Mouse (Mus musculus) kidney, adult 8-10 months (tissue): ENCODE data around the gene Qpctl.
A peak's percentile ranks its signal among the peaks of the same experiment; 100 is the strongest.

Experiments
- DNase-seq, 2 experiments: peaks; one replicate each; pipeline ENCODE4 v3.0.0; 2022

Gene Qpctl

GRCm38 (mm10) chr7:19148875-19149541 lies at the start of gene Qpctl:
Qpctl (minus strand) TSS chr7:19149291.
- peak; percentile 99 to 100 for DNase-seq

- peak in 1 of 2 experiments; percentile 36 for DNase-seq
Observed at GRCm38 (mm10) chr7:19197985-19198384, 48.9 kb upstream of the Qpctl start.

GRCm38 (mm10) chr7:19196676-19197075 lies 47.6 kb upstream of the Qpctl start:
- DNase-seq, result peak in 1 of 2 experiments; percentile 54

- DNase-seq, result no peak
Observed at GRCm38 (mm10) chr7:19194676-19195075, 45.6 kb upstream of the Qpctl start.

GRCm38 (mm10) chr7:19184758-19185157 lies 35.7 kb upstream of the Qpctl start:
- peak in 1 of 2 experiments; percentile 26 for DNase-seq

- no peak for DNase-seq
Observed at GRCm38 (mm10) chr7:19184250-19184649, 35.2 kb upstream of the Qpctl start.

GRCm38 (mm10) chr7:19180862-19181429 lies 31.9 kb upstream of the Qpctl start:
- peak in 1 of 2 experiments; percentile 35 for DNase-seq

GRCm38 (mm10) chr7:19179936-19180335 lies 30.8 kb upstream of the Qpctl start:
- DNase-seq, result no peak

- DNase-seq, result peak; percentile 50 to 63
Observed at GRCm38 (mm10) chr7:19179173-19179572, 30.1 kb upstream of the Qpctl start.

- DNase-seq, result peak; percentile 45 to 80
Observed at GRCm38 (mm10) chr7:19178443-19179092, 29.5 kb upstream of the Qpctl start.

GRCm38 (mm10) chr7:19178035-19178434 lies 28.9 kb upstream of the Qpctl start:
- DNase-seq, result no peak

GRCm38 (mm10) chr7:19177216-19177615 lies 28.1 kb upstream of the Qpctl start:
- DNase-seq, result no peak

- no peak for DNase-seq
Observed at GRCm38 (mm10) chr7:19176516-19176947, 27.4 kb upstream of the Qpctl start.

GRCm38 (mm10) chr7:19175708-19176515 lies 26.8 kb upstream of the Qpctl start, which contains the start of gene Eml2:
Eml2 (plus strand) TSS chr7:19176421.
- peak in 1 of 2 experiments; percentile 26 for DNase-seq

GRCm38 (mm10) chr7:19172874-19173273 lies 23.8 kb upstream of the Qpctl start:
- peak; percentile 54 to 70 for DNase-seq

- DNase-seq, result no peak
Observed at GRCm38 (mm10) chr7:19171831-19172230, 22.7 kb upstream of the Qpctl start.

- no peak for DNase-seq
Observed at GRCm38 (mm10) chr7:19170142-19170541, 21.1 kb upstream of the Qpctl start.

GRCm38 (mm10) chr7:19169506-19169905 lies 20.4 kb upstream of the Qpctl start:
- DNase-seq, result no peak

- no peak for DNase-seq
Observed at GRCm38 (mm10) chr7:19166990-19167389, 17.9 kb upstream of the Qpctl start.

GRCm38 (mm10) chr7:19165656-19166423 lies 16.7 kb upstream of the Qpctl start, which contains the start of gene Gipr:
Gipr (minus strand) TSS chr7:19166127.
- DNase-seq, result no peak

GRCm38 (mm10) chr7:19164978-19165377 lies 15.9 kb upstream of the Qpctl start:
- DNase-seq, result no peak

- DNase-seq, result no peak
Observed at GRCm38 (mm10) chr7:19164189-19164588, 15.1 kb upstream of the Qpctl start.
